Mouse (Mus musculus) kidney, postnatal 14 days (tissue): ENCODE results near the gene Zmym3.
"Not testable (repeated sequence)": the region's sequence is repeated elsewhere in the genome, so short reads cannot be mapped to it uniquely, and the experiment has no call there.

ENCODE experiments used
- DNase-seq: peaks from one replicate; pipeline ENCODE4 v3.0.0; 2022; ENCODE audit warnings: mixed read lengths

Zmym3 gene

DNA sequence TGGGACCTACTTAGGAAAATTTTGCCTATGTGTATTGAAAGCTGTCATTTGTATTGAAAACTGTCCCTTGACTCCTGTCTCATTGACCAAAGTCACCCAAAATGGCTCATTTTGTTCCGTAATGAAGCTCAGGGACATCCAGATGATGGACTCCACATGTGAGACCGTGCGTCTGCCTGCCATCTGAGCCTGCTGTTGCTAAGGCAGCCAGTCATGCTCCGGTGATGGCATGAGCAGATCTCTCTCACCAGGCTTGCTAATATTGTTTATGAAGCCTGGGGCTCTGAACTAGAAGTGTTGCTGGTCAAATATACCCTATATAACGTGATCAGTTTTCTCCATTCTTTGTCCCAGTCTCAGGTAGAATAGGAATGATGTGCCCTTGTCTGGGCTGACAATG lies 47.7 kb downstream of the Zmym3 start:
- DNase-seq = no peak

DNA sequence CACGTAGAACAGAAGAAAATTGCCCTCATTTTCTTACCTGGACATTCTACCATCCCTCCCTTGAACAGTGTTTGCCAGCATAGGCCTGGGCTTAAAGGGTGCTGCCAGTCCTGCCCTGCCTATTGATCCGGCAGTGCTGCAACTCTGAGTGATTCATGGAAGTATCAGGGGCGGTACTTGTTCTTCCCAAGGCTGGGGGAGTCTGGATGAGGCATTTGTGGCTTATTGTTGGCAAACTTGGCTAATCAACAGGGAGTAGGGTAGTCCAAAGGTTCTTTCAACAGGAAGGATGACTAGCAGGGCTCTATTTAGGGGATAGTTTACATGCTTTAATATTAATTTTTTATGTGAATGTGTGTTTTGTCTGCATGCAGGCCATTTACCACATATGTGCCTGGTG lies 50.1 kb downstream of the Zmym3 start:
- DNase-seq = no peak

DNA sequence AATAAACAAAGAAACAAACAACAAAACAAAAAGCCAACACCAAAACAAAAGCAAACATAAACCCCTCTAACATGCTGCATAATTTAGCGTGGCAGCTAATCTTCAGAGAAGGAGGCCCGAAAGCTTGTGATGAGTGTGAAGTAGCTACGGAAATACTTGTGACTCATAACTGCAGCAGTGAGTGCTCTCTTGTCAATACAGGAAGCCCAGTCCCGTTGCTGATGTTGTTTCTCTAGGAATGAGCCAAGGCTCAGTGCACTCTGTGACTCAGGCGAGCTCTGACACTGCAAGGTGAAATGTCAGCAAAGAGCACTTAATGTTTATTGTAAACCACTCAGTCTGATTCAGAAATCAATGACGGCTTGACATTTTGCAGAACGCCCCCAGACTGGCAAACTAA lies 51.6 kb downstream of the Zmym3 start:
- DNase-seq = no peak

DNA sequence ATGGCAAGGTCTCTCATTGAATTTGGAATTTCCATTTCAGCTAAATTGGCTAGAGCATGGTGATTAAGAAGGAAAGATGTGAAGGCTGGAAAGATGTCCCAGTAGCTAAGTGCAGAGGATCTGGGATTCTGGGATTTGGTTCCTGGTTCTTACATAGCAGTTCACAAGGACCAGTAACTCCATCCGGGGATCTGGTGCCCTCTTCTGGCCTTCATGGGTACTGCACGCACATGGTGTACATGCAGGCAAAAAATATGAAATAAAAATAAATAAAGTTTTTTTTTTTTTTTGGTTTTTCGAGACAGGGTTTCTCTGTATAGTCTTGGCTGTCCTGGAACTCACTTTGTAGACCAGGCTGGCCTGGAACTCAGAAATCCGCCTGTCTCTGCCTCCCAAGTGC lies 61.7 kb downstream of the Zmym3 start:
- not testable (repeated sequence) for DNase-seq
